Mouse (Mus musculus) olfactory bulb, adult 2 months (tissue): ENCODE results near the gene Cenpx.

Experiments used
- CTCF ChIP-seq: fragments of 200-500 bp; IDR thresholded peaks from 2 replicates; pipeline ENCODE4 v1.5.1; 2012; ENCODE audit warnings: low read depth, mild to moderate bottlenecking, low read length, moderate library complexity; ENCODE audit not compliant: insufficient read depth
- POLR2A ChIP-seq: fragments of 200-500 bp; IDR thresholded peaks from 2 replicates; pipeline ENCODE4 v1.6.1; 2012; ENCODE audit warnings: mild to moderate bottlenecking, low read depth, low read length, moderate library complexity; ENCODE audit not compliant: insufficient read depth

- peak; percentile 66; the same call in 1 of the 2 replicates for TF ChIP-seq CTCF
- no peak for TF ChIP-seq POLR2A
Measured at GRCm38 (mm10) chr11:120720450-120720849, 6.9 kb upstream of the Cenpx start.
